Mouse (Mus musculus) fat pad, adult 2 months (tissue): ENCODE results near the gene Gm49368.
A peak's percentile ranks its signal among the peaks of the same experiment; 100 is the strongest.
"Not testable (repeated sequence)": the region's sequence is repeated elsewhere in the genome, so short reads cannot be mapped to it uniquely, and the experiment has no call there.

ENCODE experiments used
- DNase-seq: peaks from one replicate; pipeline ENCODE4 v3.0.0-alpha.2; 2011; ENCODE audit warnings: low read depth, low spot score; ENCODE audit errors: extremely low read depth

Gene Gm49368

GRCm38 (mm10) chr7:128062456-128062855, at the start of gene Gm49368, which contains the start of gene Itgam:
Gene Gm49368, plus strand, starts transcription at chr7:128062683.
Gene Itgam, plus strand, starts transcription at chr7:128062640.
- DNase-seq, result no peak

GRCm38 (mm10) chr7:128013116-128013515, 49.4 kb upstream of the Gm49368 start:
- no peak for DNase-seq

GRCm38 (mm10) chr7:128016134-128016533, 46.3 kb upstream of the Gm49368 start:
- DNase-seq, result not testable (repeated sequence)

- no peak for DNase-seq
Observed at GRCm38 (mm10) chr7:128016650-128017049, 45.8 kb upstream of the Gm49368 start.

- DNase-seq, result no peak
Observed at GRCm38 (mm10) chr7:128018275-128018674, 44.2 kb upstream of the Gm49368 start.

GRCm38 (mm10) chr7:128019187-128019586, 43.3 kb upstream of the Gm49368 start:
- no peak for DNase-seq

GRCm38 (mm10) chr7:128022974-128023373, 39.5 kb upstream of the Gm49368 start:
- DNase-seq, result no peak

- DNase-seq, result no peak
Observed at GRCm38 (mm10) chr7:128023565-128023964, 38.9 kb upstream of the Gm49368 start.

- no peak for DNase-seq
Observed at GRCm38 (mm10) chr7:128024364-128024763, 38.1 kb upstream of the Gm49368 start.

- DNase-seq, result no peak
Observed at GRCm38 (mm10) chr7:128024932-128025331, 37.6 kb upstream of the Gm49368 start.

GRCm38 (mm10) chr7:128025381-128025780, 37.1 kb upstream of the Gm49368 start:
- peak; percentile 99 for DNase-seq

- DNase-seq, result peak; percentile 75
Observed at GRCm38 (mm10) chr7:128031403-128031976, 31.0 kb upstream of the Gm49368 start.

- no peak for DNase-seq
Observed at GRCm38 (mm10) chr7:128032290-128032988, 30.0 kb upstream of the Gm49368 start.

GRCm38 (mm10) chr7:128032989-128033293, 29.5 kb upstream of the Gm49368 start:
- DNase-seq, result no peak

- no peak for DNase-seq
Observed at GRCm38 (mm10) chr7:128033616-128034015, 28.9 kb upstream of the Gm49368 start.

GRCm38 (mm10) chr7:128042161-128042820, 20.2 kb upstream of the Gm49368 start:
- not testable (repeated sequence) for DNase-seq

- DNase-seq, result no peak
Observed at GRCm38 (mm10) chr7:128044142-128044785, 18.2 kb upstream of the Gm49368 start.

GRCm38 (mm10) chr7:128045640-128046039, 16.8 kb upstream of the Gm49368 start:
- DNase-seq, result no peak

- no peak for DNase-seq
Observed at GRCm38 (mm10) chr7:128048819-128049218, 13.7 kb upstream of the Gm49368 start.

- DNase-seq, result no peak
Observed at GRCm38 (mm10) chr7:128049254-128049653, 13.2 kb upstream of the Gm49368 start.

GRCm38 (mm10) chr7:128050739-128051138, 11.7 kb upstream of the Gm49368 start:
- no peak for DNase-seq

GRCm38 (mm10) chr7:128053061-128053460, 9.4 kb upstream of the Gm49368 start:
- DNase-seq, result no peak
